Mouse (Mus musculus): Measurements from ENCODE around the gene Sh3rf1.

Sh3rf1 gene

DNA sequence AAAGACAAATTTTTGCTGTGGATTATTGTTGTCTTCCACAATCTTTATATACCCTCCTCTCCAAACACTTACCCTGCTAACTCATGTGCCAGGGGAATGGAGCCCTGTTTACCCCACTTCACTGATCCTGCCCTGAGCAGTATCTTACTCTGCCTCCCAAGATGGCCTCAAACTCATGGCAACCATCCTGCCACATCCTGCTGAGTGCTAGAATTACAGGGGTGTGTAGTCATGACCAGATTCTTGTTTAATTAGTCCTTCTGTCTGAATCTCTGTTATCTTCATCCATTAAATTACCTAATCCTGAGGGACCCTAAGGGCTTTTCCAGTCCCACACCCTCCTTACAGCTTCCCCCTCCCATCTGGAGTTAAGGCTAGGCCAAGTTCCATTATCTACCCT, 201.5 kb downstream of the Sh3rf1 start:
- DNase-seq (ENCODE audit: low spot score in 2 of 2): no peak

DNA sequence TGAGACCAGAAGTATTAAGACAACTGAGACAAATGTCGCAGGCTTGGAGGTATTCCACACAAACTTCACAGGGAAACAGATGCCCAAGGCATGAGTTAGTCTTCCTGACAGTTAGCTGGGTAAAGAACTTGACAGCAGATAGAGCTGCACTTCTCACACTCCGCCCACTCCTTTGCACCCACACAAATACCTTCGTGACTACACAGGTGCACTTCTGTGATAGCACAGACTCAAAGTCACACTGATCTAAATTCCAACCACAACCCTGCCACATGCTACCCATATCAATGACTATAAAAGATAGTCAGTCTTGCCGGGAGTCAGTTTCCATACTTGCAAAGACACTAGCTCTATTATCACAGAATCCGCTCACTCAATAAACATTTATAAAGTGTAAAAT, 202.4 kb downstream of the Sh3rf1 start:
- no peak for DNase-seq (ENCODE audit: low spot score in 2 of 2)

DNA sequence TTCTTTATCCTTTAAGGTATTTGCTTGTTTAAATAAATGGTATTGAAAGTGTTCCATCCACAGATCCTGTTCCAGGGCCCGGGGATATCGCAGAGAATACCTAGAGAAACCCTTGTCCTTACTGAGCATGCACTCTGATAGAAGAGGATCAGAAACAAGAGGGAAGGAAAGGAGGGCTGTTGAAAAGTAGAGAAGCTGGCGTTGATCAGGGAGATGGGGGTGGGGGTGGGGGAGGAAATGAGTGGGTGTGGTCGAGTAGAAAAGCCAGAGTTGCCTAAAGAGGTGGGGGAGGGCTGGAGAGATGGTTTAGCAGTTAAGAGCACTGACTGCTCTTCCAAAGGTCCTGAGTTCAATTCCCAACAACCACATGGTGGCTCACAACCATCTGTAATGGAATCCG, 203.0 kb downstream of the Sh3rf1 start:
- DNase-seq (ENCODE audit: low spot score in 2 of 2): no peak

DNA sequence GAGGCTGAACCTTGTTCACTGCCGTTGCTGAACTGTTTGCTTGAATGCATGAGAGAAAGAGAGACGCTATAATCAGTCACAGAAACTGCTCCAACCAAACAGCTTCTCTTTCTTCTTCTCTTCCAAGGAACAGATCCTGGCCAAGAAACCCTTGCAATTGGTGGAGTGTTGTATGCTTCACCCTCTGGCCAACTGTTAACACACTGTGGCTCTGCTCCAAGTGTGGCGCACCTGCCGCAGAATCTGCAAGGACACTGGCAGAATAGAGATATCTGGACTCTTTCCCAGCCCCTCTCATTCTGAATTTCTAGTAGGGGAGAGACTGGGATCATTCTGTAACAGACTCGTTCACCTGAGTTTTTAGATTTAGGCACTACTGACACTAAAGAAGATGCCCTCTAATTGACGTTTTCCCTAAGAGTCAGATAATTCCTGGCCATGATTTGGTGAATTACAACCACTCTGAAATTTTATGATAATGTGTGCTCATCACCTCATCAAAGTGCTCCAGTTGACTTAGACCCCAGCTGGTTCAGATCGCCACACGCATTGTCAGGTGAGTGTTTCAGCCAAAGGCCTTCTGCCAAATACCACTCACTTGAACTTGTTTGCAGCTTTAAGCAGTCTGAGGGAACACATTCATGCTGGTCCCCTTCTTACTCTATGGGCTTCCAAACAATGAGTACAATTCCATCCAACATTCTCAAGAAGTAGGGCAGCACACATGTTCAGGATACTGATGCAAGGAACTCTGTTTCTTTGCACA, 204.4 kb downstream of the Sh3rf1 start:
- no peak for DNase-seq (ENCODE audit: low spot score in 2 of 2)

DNA sequence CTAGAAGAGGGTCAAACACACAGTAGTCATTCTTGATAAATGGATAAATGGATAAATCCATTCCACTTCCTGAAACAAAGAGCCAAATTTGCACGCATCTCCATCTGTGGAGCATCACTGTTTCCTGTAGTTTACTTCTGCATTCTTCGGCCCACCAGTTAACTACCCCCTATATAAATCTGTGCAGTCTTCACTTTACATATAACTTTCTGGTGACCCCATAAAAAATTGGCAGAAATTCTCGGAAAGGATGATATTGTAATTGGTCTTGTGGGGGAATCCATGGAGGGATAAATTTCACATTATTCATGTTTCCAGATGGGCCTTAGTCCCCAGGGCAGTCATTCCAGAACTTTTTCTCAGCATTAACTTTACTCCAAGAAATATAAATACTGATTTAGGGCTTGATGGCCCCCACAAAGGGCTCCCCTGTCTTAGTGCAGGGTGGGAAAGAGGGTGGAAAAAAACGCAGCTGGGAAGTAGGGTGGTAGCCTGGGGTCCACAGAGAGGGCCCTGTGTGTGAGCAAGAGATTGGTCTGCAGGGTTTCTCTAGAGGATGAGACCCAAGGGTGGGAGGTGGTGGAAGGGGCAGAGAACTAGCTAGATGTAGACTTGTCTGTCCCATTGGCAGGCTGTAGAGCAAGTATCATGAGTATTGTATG, 205.3 kb downstream of the Sh3rf1 start:
- no peak for DNase-seq (ENCODE audit: low spot score in 2 of 2)

DNA sequence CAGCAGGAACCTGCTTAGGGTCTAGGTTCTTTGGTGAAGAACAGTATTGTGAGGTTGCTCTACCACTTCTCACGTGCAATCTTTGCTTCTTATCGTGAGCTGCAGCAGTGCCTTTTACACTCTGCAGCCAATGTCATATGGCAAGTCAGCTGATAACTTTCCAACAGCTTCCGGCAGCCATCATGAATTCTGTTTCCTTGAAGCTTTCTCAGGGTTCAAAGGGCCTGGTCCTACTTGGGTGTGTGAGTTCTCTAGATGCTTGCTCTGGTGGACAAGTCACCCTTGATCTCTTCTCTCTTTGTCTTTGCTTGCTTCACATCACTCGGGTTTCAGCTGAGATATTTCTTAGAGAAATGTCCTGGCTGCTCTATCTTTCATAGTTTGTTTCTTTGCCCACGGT, 211.8 kb downstream of the Sh3rf1 start:
- no peak for DNase-seq (ENCODE audit: low spot score in 2 of 2)

DNA sequence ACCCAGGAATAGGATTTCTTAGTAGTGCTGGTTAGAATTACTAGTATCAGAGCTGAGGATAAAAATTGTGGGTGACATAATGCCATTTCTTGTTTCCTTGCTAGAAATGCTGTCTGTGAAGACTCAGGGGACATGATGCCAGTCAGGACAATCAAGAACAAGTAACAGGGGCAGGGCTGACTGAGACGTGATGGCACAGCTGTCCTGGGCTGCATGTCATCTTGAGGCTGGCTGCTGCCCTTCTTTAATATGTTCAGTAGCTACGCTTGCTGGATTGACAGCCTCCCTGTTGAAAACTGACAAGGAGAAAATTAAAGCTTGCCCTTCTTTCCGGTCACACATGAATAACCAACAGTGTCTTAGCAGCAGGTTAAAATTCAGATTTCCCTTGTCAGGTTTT, 212.5 kb downstream of the Sh3rf1 start:
- DNase-seq (ENCODE audit: low spot score in 2 of 2): no peak

DNA sequence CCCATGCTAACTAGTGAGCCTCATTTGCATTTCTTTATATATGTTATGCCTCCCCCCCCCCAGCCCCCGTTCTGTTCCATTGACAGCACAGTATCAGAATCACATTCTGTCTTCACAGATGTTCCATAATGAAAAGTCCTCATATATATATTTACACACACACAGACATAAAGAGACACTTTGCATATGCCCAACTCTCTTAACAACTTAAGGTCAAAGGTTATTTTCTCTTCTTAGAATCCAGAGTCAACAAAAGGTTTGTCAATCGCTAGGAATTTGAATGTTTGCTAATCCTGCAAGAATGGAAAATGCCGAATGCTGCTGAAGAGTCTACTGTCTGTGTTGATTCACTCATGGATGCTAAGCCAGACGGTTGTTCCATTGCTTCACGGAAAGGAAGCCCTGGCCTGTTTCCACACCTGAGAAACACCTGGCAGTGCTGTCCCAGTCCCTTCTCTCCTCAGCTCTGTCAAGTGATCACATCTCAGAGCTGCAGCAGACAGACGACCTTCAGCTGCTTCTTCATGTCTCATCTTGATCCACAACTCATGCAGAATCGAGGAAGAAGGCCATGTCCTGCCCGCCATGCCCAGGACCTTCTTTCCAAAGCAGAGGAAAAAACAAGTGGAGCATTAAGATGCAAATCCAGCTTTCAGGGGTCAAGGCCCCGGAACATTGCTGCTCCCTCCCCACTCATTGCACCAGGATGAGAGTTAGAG, 213.1 kb downstream of the Sh3rf1 start:
- DNase-seq (ENCODE audit: low spot score in 2 of 2): no peak

DNA sequence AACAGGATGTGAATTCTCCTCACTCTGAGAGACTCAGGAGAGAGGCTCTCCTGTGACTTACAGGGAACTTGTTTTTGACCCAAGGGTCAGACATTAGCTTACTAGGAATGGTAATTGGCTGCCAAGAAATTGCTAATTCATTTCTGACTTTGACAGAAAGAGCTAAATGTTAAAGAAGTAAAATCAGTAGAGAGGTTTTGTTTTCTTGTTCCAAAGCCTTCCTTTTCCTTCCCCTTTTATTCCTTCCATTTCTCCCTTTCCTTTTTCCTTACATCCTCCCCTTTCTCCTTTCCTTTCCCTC, 213.6 kb downstream of the Sh3rf1 start:
- DNase-seq (ENCODE audit: low spot score in 2 of 2): no peak

DNA sequence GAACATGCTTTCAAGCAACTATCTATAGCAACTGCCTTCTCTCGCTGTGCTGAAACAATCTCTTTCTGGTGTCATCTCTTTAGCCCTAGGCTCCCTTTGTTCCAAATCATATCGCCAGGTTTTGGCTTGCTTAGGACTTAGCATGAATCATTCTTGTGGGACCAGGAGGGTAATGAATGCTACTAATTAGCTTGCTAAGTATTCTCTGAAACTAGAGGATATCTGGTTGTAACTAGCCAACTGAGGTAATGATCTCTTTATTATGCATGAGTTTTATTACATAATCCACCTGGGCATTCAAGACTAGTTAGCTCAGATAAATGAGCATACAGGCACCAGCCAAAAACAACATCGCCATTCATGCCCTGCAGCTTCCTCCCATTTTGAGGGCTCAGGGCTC, 219.3 kb downstream of the Sh3rf1 start:
- no peak for DNase-seq (ENCODE audit: low spot score in 2 of 2)

DNA sequence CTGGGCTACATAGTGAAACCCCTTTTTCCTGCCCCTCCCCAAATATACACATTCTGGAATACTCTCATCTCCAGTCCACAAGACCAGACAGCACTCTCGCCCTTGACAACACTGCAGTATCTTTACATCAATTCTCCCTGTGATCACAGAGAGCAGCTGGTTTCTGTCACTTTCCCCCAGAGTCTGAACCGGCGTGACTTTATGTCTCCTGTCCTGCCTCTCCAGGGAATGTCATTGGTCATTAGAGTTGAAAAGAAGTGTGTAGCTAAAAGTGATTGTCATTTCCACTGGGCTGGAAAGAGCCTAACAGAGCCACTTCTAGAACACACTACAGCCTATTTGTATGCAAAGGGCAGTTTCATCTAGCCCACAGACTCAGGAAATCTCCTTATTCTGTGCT, 220.7 kb downstream of the Sh3rf1 start:
- DNase-seq (ENCODE audit: low spot score in 2 of 2): no peak

Data from frontal cortex, postnatal 14 days (tissue).